Mouse (Mus musculus) CH12.LX (cell line): ENCODE measurements around the gene Akap3.

ENCODE experiments used
- CTCF ChIP-seq, 2 experiments: IDR thresholded peaks in 1 of 2; conservative IDR thresholded peaks in 1 of 2; 2 replicates each; pipeline ENCODE4 v1.5.1; 2011 to 2012; ENCODE audit warnings: low read depth in 2 of 2, low read length in 2 of 2, improper control_type of control experiment in 1 of 2, inconsistent platforms in 1 of 2, mild to moderate bottlenecking in 1 of 2, moderate library complexity in 1 of 2
- HCFC1 ChIP-seq: IDR thresholded peaks from 2 replicates; pipeline ENCODE4 v1.6.1; 2012; ENCODE audit warnings: low read depth, mild to moderate bottlenecking, inconsistent platforms, low read length, improper control_type of control experiment
- MYC ChIP-seq: IDR thresholded peaks from 2 replicates; pipeline ENCODE4 v1.6.1; 2011; ENCODE audit warnings: low read depth, mild to moderate bottlenecking, improper control_type of control experiment, low read length

DNA sequence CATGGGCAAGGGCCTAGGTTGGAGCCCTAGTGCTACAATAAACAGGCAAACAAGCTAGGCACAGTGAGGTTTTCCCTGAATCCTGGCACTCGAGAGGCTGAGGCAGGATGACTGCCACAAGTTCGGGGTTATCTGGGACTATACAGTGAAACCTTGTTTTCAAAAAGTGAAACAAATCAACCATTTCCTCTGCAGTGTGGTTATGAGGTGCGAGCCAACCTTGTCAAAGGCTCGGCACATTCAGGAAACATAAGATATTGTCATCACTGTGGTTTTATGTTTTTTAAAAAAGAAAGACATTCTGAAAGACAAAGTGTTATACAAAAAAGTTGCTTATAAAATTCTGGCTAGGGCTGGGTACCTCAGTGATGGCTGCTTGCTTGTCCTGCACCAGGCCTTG lies 41.4 kb upstream of the Akap3 start:
- TF ChIP-seq MYC, result no peak
- no peak for TF ChIP-seq HCFC1
- TF ChIP-seq CTCF (conservative IDR thresholded peaks at IDR 0.05 in 1 of 2, IDR thresholded peaks at IDR 0.05 in 1 of 2; ENCODE audit: low read depth in 2 of 2, low read length in 2 of 2), result no peak
